Mouse (Mus musculus) cerebellum, adult 11 months (tissue): ENCODE measurements around the gene Olfr1039.
"Not testable (repeated sequence)": the region's sequence is repeated elsewhere in the genome, so short reads cannot be mapped to it uniquely, and the experiment has no call there.

Source experiments
- DNase-seq: peaks from one replicate; pipeline ENCODE4 v3.0.0; 2022

Gene Olfr1039

GRCm38 (mm10) chr2:86135828-86136227 lies at the start of gene Olfr1039:
TSS of gene Olfr1039 (minus strand) at chr2:86135928.
- DNase-seq: no peak

- DNase-seq: no peak
These were observed 44.2 kb upstream of the Olfr1039 start for GRCm38 (mm10) chr2:86179950-86180349.

- DNase-seq: no peak
These were observed 42.0 kb upstream of the Olfr1039 start, which contains the start of gene Olfr1044 for GRCm38 (mm10) chr2:86177720-86178119. TSS of gene Olfr1044 (minus strand) at chr2:86177820.

- not testable (repeated sequence) for DNase-seq
These were observed 39.7 kb upstream of the Olfr1039 start for GRCm38 (mm10) chr2:86175422-86175821.

GRCm38 (mm10) chr2:86167422-86167821 lies 31.7 kb upstream of the Olfr1039 start, which contains the start of gene Olfr1043:
TSS of gene Olfr1043 (minus strand) at chr2:86167522.
- DNase-seq: no peak

GRCm38 (mm10) chr2:86161738-86162137 lies 26.0 kb upstream of the Olfr1039 start, which contains the start of gene Olfr1042:
TSS of gene Olfr1042 (minus strand) at chr2:86161838.
- no peak for DNase-seq

GRCm38 (mm10) chr2:86146632-86147031 lies 10.9 kb upstream of the Olfr1039 start, which contains the start of gene Olfr1040:
TSS of gene Olfr1040 (minus strand) at chr2:86146732.
- no peak for DNase-seq

GRCm38 (mm10) chr2:86087285-86087684 lies 48.4 kb downstream of the Olfr1039 start, which contains the start of gene Olfr1037:
TSS of gene Olfr1037 (minus strand) at chr2:86087385.
- DNase-seq: no peak

- not testable (repeated sequence) for DNase-seq
These were observed 55.2 kb downstream of the Olfr1039 start for GRCm38 (mm10) chr2:86080478-86080877.
